Mouse (Mus musculus): Measurements from ENCODE around the gene Chgb.

Gene Chgb

GRCm38 (mm10) chr2:132780978-132781377 is at the start of gene Chgb:
Gene Chgb (plus strand): TSS chr2:132781278.
- DNase-seq (ENCODE audit: low read depth, low spot score), result no peak

- no peak for DNase-seq (ENCODE audit: low read depth, low spot score)
Observed at GRCm38 (mm10) chr2:132732940-132733339, 48.1 kb upstream of the Chgb start.

- DNase-seq (ENCODE audit: low read depth, low spot score), result peak; percentile 4
Observed at GRCm38 (mm10) chr2:132733603-132734573, 47.2 kb upstream of the Chgb start.

- no peak for DNase-seq (ENCODE audit: low read depth, low spot score)
Observed at GRCm38 (mm10) chr2:132738816-132739432, 42.2 kb upstream of the Chgb start.

- no peak for DNase-seq (ENCODE audit: low read depth, low spot score)
Observed at GRCm38 (mm10) chr2:132741862-132742347, 39.2 kb upstream of the Chgb start.

- no peak for DNase-seq (ENCODE audit: low read depth, low spot score)
Observed at GRCm38 (mm10) chr2:132744866-132745265, 36.2 kb upstream of the Chgb start.

GRCm38 (mm10) chr2:132746108-132746507 is 35.0 kb upstream of the Chgb start:
- DNase-seq (ENCODE audit: low read depth, low spot score), result no peak

GRCm38 (mm10) chr2:132750726-132751125 is 30.4 kb upstream of the Chgb start:
- no peak for DNase-seq (ENCODE audit: low read depth, low spot score)

GRCm38 (mm10) chr2:132751141-132752066 is 29.7 kb upstream of the Chgb start:
- no peak for DNase-seq (ENCODE audit: low read depth, low spot score)

- DNase-seq (ENCODE audit: low read depth, low spot score), result no peak
Observed at GRCm38 (mm10) chr2:132752398-132752797, 28.7 kb upstream of the Chgb start.

- no peak for DNase-seq (ENCODE audit: low read depth, low spot score)
Observed at GRCm38 (mm10) chr2:132753137-132753536, 27.9 kb upstream of the Chgb start.

- DNase-seq (ENCODE audit: low read depth, low spot score), result no peak
Observed at GRCm38 (mm10) chr2:132757911-132758310, 23.2 kb upstream of the Chgb start.

- DNase-seq (ENCODE audit: low read depth, low spot score), result no peak
Observed at GRCm38 (mm10) chr2:132770822-132771221, 10.3 kb upstream of the Chgb start.

- DNase-seq (ENCODE audit: low read depth, low spot score), result peak; percentile 69
Observed at GRCm38 (mm10) chr2:132781439-132782068, 476 bp downstream of the Chgb start.

- DNase-seq (ENCODE audit: low read depth, low spot score), result no peak
Observed at GRCm38 (mm10) chr2:132784039-132784438, 3.0 kb downstream of the Chgb start.

- no peak for DNase-seq (ENCODE audit: low read depth, low spot score)
Observed at GRCm38 (mm10) chr2:132793441-132794203, 12.5 kb downstream of the Chgb start.

- no peak for DNase-seq (ENCODE audit: low read depth, low spot score)
Observed at GRCm38 (mm10) chr2:132794204-132794586, 13.1 kb downstream of the Chgb start.

- DNase-seq (ENCODE audit: low read depth, low spot score), result no peak
Observed at GRCm38 (mm10) chr2:132802976-132803375, 21.9 kb downstream of the Chgb start.

GRCm38 (mm10) chr2:132815608-132816314 is 34.7 kb downstream of the Chgb start, which contains the start of the genes Trmt6 and Mcm8:
Gene Trmt6 (minus strand): TSS chr2:132816055.
Gene Mcm8 (plus strand): TSS chr2:132816141.
- peak; percentile 97 for DNase-seq (ENCODE audit: low read depth, low spot score)

Data from CD4-positive, CD25-positive, alpha-beta regulatory T cell, adult 2 months (primary cell).